Mouse (Mus musculus): Measurements from ENCODE around the gene Prkaa1.
A peak's percentile ranks its signal among the peaks of the same experiment; 100 is the strongest.
"Not testable (repeated sequence)": the region's sequence is repeated elsewhere in the genome, so short reads cannot be mapped to it uniquely, and the experiment has no call there.

Gene Prkaa1

DNA sequence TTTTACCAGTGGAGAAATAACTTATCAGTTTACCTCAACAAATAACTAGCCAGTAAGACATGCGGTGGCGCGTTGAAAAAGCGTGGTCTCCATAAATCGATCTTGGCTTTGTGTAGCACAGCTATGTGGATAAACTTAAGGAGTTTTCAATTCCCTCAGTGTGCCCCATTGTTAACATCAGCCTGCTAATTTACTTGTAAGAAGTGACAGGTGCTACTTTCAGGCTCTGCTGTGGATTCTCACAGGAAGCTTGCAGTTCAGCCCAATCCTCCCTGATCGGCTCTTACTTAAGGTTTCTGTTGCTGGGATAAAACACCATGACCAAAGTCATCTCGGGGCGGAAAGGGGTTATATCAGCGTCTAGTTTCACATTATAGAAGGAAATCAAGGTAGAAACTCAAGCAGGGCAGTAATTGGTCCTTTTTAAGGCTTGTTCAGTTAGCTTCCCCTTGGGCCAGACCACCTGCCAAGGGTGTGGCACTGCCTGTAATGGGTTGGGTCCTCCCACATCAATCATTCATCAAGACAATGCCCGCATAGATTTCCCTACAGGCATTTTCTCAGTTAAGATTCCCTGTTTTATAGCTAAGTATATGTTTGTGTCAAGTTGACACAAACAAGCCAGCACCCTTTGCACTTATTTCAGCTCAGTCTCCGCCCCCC is 41.1 kb downstream of the Prkaa1 start:
- peak in 1 of 2 experiments; percentile 31 for DNase-seq

DNA sequence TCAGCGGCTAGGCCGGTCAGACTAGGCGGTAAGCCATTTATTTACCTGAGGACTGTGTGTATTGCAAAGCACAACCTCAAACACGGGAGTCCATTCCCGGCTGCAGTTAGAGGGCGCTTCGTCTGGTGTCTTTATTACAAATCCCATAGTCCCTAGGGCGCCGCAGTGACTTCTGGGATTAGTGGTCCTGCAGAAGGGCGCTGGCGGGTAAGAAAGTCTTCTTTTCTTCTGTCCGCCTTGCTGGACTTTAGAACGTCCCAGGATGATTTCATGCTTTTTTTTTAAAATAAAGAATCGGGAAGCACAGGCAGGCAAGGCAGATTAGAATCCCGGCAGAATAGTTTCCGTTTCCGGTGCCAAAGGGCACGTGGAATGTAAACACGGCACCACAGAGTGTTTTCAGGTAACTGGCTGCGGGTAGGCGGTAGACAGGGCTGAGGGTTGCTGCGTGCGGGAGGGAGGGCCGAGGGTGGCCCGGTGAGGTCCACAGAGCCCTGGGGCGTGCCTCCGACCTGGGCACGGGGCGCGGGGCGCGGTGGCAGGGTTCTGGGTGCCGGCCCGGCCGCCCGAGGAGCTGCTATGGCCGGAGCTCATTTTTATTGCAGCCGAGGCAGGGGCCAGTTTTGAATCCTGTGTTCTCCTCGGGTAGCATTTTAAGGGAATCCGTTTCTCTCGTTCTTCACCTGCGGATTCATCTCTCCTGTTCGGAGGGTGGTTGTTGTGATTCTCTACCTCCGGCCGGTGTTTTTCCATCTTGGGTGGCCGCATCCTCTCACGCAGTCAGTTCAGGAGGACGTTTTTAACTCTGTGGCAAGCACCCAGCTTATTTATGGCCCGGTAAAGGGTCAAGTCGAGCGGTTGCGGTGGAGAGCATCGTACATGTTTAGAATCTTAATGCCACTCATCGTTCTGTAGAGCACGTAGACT is 42.0 kb downstream of the Prkaa1 start, which contains the start of gene Ttc33:
Gene Ttc33 (plus strand): TSS at position 160 of the 927 bp plus-strand sequence.
- peak; percentile 85 to 89 for DNase-seq

DNA sequence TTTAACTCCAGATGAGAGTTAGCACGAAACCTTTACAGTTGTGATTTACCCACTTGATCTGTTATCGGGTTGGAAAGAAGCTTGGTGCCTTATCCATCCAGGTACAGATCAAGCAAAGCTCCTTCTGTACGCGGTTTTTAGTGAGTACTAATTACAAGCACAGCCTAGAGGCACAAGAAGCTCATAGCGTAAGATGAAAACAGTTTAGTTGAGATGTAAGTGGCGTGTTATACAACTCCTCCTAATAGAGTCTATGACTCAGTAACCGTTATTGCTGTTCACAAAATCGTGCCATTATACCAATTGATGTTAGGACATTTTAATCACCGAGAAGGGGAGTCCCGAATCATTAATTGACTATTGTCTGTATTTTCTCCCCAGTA is 42.6 kb downstream of the Prkaa1 start:
- DNase-seq, result no peak

DNA sequence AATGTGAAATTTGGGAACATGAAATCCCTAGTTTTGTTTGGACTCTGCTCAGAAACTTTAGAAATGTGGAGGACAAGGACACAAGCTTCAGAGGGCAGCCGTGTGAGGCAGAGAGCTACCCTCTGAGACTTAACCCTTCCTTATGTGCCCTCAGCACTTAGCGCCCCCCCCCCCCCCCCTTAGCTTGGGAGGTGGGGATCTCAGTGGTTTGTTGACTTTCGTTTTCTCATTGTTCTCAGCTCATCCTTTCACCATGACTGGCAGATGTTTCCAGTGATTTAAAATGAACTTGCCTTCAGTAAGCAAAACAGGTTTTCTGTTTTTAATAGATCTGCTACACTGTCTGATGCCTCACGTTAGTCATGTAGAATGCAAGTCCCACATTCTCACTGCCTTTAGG is 43.5 kb downstream of the Prkaa1 start:
- DNase-seq, result no peak

DNA sequence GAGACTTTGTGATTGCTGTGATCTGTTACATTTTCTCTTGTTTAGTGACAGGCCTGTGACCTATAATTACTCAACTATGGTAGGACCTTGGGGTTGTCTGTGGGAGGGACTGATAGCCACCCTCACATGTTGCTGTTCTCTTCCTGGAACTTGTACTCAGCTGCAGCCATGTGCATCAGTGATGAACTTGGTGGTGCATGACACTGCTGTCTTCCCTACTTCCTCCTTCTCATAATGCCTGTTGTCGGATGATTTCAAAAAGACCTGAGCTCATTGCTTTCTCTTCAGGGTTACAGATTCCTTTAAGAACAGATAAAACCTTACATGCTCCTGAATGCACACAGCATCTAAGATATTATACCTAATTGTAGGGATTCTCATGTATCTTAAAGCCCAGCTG is 44.4 kb downstream of the Prkaa1 start:
- no peak for DNase-seq

DNA sequence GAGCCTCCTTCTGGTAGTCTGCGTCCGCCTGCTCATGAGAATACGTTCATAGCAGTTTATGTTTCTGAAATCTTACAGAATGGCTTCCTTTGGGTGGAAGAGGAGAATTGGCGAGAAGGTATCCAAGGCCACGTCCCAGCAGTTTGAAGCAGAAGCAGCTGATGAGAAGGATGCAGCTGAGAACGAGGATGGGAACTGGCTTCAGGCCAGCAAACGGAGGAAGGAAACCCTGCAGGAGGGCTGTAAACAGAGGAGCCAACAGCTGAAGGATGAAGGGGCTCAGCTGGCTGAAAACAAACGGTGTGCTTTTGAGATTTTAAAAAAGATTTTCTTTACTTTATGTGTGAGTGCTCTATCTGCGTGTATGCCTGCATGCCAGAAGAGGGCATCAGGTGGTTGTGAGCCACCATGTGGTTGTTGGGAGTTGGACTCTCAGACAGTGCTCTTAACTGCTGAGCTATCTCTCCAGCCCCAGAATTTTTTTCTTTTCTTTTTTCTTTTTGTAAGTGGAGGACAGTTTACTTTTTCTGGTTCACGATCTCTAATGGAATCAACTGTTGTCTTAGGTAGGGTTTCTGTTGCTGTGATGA is 45.9 kb downstream of the Prkaa1 start:
- peak; percentile 15 to 20 for DNase-seq

DNA sequence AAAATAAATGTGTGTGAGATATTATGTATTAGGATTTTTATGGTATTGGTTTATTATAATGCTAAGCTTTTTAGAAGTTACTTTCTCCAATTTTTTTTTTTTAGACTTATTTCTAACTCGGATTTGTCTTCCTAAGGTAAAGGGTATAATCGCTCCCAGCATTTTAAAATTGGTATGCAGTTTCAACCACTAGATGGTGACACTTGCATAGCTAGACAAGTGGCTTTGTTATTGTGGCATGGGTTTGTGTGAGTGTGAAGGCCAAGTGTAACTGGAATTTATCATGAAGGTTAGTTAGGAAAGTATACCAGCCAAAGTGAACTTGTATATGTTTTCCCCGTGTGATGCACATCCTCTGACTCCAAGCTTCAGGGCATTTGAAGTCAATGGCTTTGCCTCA is 50.2 kb downstream of the Prkaa1 start:
- DNase-seq, result no peak

DNA sequence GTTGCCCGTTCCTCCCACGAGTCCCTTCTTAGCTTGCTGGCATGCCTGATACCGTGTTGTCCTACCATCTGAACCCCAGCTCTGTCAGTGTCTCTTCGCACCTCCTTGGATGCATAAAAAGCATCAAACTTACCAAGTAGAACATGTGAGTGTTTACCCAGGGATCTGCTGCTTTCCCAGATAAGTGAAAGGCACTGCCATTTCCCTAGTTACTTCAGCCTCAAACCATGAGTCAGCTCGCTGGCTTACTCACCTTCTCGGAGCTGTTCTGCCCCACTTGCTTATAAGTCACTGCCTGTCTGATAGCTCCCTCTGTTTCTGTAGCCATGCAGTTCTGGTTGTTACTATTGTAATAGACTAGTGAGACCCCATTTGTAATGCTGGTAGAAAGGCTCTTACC is 50.8 kb downstream of the Prkaa1 start:
- DNase-seq, result no peak

DNA sequence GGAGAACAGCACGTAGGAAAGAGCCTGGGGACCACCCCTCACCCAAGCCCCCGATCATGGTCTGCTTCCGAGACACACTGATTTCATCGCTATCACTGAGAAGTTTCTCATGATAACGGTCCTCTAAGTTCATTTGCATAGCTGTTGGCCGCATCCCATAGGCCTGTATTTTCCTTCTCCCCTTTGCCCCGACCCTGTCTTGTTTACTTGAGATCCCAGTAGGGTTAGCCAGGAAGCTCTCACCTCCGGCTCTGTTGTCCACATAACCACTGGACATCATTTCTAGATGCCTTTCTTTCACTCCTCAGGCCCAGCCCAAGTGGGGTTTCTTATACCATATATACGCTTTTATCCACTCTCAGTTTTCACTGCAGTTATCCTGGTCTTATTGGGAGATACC is 51.3 kb downstream of the Prkaa1 start:
- no peak for DNase-seq

DNA sequence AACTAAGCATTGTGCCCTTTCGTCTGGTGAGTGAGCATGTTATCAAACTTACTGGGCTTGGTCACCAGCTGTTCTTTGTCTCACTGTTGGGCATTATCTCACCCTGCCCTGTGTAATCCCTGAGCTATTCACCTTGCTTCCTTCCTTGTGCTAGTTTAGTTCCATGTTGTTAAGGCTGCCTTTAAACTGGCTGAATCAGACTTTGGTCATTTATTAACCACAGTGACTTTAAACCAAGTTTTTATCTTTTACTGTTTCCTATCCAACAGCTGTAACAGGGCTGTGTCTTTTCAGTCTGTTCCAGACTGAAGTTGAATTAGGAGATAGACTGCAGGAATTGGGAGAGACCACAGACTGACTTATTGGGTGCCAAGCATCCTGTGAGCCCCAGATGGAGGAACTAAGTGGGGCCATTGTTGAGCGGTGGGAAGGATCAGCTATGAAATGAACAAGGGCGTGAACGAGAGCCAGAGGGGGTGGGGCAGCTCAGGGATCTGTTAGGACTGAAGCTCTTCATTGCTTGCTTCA is 52.4 kb downstream of the Prkaa1 start:
- DNase-seq, result no peak

DNA sequence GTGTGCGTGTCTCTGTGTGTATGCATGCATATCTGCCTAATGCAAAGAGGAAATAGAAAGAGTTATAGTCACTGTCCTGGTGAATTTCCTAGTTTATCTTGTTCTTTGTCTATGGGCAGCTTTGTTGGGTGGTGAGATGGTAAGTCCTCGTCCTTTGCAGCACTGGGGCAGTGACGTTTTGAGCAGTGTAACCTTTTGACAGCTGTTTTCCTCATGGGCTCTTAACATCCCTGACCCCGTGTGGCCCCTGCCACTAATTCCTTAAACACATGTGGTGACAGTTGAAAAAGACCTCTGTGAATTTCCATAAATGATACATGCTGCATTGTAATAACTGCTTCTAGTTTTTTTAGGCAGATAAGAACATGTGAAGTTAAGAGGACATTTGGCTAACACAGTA is 53.0 kb downstream of the Prkaa1 start:
- no peak for DNase-seq

DNA sequence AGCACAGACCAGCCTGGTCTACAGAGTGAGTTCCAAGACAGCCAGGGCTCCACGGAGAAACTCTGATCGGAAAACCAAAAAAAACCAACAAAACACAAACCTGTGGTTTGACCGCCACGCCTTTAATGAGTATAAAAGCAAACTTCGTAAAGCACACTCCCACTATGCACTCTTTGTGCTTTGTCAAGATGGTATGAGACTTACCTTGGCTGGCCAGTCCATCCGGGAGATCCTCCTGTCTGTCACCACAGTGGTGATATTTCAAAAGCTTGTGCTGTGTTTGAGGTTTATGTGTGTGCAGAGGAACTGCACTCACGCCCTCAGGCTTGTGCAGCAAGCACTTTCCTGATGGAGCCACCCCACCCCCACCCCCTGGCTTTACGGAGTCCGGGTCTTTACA is 61.6 kb downstream of the Prkaa1 start:
- DNase-seq, result no peak

DNA sequence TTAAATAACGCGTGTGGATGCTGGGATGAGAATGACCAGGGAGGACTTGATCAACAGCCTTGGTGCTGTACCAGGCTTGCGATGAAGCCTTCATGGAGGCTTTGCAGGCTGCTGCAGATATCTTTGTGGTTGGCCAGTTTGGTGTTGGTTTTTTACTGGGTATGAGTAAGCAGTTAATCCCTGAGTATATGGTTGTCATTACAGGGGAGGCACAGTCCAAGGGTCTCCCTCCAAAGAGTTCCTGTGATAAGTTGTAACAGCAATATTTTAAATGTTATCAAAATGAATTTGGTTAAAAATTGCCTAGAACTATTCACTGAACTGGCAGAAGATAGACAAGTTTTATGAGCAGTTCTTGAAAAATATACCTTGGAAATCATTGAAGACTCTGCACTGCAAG is 65.5 kb downstream of the Prkaa1 start:
- no peak for DNase-seq

DNA sequence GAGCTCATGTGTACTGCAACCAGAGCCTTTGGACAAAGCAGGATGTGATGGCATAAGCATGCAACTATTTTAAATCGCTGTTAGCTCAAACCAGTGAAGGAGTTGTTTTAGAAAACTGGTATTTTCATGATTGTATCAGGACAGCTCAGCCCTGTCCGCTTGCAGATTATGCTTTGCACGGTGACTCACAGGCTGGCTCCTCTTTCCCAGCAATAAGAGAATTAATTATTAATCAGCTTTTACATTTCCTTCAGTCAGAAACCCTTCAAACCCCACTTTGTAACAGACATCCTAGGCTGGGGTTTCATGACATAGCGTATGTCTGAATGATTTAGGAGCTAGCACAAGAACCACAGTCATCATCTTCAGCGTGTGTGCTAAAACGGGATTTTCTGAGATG is 76.8 kb downstream of the Prkaa1 start:
- no peak for DNase-seq

DNA sequence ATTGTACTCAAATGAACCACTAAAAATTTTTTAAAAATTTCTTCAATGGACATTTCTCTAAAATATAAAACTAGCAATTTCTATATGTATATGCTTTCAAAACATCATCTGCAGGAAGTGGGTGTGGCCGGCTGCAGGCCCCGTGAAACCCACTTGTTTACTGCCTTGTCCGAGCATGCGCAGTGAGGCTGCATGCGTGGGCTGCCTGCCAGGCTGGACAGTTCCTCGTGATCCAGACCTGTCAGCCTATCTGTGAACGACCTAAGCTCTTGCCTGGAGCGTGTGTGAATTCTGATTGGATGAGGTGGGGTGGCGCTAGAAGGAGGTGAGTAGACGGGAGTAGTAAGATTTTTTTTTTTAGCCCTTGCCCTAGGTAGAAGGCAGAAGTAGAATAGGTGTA is 87.1 kb downstream of the Prkaa1 start:
- not testable (repeated sequence) for DNase-seq
